Mouse (Mus musculus): ENCODE data around the gene Csgalnact2.

Gene Csgalnact2

DNA sequence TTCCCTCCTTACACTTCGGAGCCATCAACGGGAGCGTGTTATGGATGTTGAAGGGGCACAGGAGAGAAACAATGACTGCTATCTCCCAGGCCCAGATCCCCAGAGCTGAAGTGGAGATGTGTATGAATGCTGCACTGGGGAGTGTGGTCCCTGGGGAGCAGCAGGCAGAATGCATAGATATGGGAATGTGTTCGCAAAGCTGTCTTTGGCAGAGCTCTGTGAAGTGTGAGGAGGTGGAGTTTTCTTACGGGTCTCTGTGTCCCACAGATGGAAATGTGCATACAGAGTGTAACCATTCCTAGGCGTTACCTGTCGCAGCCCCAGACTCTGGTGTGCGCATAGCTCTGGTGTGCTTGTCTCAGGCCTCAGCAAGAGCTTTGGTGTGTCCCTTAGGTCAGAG lies 62.2 kb downstream of the Csgalnact2 start:
- no peak for DNase-seq (ENCODE audit: extremely low spot score, low read depth, low spot score)

DNA sequence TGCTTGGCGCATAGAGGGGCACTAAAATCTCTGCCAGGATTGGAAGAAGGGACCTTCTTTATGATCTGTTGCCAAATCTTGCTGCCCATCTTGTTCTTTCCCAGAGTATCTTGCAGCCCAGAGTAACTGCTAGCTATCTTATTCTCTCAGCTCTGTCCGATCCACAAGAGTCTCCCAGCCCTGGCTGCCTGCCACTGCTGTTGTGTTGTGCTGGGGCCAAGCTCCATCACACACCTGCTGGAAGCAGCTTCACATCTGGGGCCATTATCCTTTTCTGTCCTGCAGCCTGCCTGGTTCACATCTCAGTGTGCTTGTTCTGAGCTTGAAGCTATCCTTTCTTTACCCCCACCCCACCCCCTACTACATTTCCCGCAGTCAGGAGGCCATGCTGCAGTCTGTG lies 62.7 kb downstream of the Csgalnact2 start:
- DNase-seq (ENCODE audit: extremely low spot score, low read depth, low spot score), result no peak

DNA sequence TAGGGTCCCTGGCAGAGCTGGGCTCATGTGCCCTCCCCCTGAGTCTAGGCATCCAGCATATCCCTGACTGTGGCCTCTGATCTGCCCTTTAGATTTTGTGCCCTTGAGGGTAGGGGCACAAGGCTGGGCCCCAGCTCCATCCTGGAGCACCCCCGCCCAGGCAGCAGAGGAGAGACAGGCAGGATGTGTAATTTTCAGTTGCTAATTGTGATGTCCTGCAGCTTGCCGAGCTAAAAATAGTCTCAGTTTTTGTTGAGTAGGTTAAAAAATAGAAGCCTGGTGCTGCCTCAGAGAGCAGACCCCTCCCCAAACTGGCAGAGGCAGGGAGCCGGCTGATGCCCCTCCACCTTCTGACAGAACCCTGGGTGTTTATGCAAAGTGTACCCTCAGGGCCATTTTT lies 64.8 kb downstream of the Csgalnact2 start:
- DNase-seq (ENCODE audit: extremely low spot score, low read depth, low spot score), result no peak

DNA sequence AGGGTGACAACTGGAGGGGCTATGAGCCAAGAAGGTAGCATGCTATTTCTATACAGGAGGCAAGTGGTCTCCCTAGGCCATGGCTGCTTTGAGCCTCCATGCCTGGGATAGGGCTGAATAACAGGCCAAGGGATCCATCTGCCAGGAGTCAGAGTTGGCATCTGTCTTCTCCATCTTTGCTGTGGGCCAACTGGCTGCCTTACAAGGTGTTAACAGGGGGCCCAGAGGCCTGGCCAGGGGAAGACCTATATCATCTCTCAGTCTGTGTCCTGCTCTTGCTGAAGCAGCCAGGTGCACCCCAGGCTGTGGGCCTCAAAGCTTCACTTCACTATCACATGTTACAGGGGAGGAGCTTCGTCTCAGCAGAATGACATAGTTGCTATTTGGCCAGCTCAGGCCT lies 66.8 kb downstream of the Csgalnact2 start:
- DNase-seq (ENCODE audit: extremely low spot score, low read depth, low spot score), result no peak

DNA sequence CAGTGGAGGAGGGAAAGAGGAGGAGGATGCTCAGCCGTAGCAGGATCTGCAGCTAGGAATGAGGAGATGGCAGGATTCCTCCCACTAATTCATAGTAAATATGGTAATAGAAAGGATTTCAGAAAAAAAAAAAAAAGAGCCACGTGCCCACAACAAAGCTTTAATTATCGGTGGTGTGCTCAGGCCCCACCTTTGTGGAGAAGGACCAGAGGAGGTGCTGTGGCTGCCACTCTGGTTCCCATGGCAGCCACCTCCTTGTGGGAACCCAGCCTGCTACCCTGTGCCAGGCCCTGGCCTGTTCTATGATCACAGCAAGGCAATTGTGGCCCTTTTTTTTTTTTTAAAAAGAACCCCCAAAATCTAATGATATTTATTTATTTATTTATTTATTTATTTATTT lies 67.5 kb downstream of the Csgalnact2 start:
- DNase-seq (ENCODE audit: extremely low spot score, low read depth, low spot score), result no peak

DNA sequence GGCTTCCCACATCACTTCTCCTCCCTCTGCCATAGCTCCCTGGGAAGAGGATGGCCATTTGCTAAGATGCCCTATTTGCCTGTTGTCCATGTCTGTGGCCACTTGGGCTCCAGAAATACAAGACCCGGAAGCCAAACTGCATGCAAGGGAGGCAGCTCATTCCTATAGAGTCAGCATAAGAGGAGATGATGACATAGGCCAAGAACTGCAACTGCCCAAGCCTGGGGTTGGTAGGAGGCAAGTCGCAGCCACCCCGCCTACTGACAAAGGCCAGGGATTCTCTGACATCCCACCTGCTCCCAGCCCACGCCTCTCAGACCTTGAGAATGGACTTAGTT lies 68.0 kb downstream of the Csgalnact2 start:
- DNase-seq (ENCODE audit: extremely low spot score, low read depth, low spot score), result no peak

DNA sequence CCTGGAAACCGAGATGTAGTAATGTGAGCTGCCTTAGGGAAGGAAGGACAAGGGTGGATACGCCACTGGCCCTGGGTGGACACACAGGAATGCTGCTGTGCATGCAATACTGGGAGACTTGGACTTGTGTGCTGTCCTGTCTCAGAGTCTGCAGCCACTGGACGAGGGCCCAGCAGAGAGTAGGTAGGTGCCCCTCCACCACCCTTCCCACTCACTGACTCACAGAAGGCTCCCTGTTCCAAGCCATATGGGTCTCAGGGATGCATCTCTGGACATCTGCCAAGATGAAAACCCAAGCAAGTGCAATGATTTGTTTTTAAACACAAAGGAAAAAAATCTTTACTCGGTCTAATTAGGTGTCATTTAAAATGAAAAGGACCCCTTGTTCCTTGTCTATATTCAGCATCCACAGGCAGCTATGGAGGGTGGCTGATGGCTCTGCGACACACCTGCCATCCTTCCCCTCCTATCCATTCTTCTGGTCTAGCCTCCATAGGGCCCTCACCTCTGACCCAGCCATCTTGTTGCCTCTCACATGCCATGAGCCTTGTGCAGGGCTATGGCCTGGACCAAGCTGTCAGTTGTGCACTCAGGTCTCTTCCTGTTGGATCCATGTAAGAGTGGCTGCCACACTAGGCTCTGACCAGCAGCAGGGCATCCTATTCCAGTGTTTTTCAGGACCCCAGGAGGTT lies 68.5 kb downstream of the Csgalnact2 start:
- DNase-seq (ENCODE audit: extremely low spot score, low read depth, low spot score), result no peak

DNA sequence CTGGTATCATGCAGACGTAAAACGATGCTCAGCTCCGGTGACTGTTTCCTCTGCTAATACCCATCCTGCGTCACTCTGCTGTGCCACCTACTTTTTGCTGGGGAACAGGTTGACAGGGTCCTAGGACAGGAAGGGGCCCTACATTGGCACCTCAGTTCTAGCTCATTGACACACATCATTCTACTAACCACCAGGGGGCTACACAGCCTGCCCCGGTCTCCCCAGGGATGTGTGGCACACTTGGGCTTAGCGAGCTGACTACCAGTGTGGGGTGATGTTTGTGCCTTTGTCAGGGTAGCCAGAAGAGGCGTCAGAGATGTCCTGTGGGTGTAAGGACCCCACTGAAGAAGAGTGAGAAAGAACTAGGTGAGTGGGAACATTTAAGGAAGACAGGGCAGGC lies 71.2 kb downstream of the Csgalnact2 start:
- DNase-seq (ENCODE audit: extremely low spot score, low read depth, low spot score), result no peak

DNA sequence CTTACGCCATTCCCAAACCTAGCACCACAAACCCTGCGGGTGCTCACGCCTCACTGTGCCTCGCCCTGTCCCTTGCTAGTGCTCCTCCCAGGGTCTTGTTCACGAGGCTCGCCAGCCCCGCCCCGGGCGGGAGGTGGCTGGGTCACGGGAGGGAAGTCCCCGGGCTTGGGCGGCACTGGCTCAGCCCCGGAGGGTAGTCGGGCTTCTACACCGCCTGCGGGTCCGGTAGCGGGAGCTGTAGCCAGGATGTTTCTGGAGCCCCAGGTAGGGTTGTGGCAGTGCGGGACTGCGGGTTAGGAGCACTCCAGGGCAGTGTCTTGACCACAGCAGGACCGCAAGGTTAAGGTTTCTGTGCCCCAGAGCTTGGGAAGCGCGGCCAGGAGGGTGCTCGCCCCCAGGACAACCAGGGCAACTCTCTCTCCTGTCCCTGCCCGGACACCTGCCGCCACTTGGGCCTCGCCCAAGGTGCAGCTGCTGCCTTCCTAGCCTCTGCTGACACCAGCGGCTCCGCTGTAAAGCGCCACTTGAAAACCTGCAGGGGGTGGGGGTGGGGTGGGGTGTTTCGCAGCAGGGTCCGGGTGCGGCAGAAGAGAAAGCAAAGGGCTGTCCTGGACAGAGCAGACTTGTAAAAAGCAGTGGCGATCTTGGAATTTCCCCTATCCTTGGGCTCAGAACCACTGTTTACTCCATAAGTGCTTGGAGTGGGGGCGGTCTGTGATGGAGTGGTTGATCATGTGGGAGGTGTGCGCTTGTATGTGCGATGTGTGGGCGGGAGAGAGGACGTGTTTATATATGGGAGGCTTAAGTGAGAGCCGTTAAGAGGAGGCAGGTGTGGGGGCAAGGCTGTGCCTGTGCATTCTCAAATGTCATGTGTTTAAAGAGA lies 72.5 kb downstream of the Csgalnact2 start:
- no peak for DNase-seq (ENCODE audit: extremely low spot score, low read depth, low spot score)

DNA sequence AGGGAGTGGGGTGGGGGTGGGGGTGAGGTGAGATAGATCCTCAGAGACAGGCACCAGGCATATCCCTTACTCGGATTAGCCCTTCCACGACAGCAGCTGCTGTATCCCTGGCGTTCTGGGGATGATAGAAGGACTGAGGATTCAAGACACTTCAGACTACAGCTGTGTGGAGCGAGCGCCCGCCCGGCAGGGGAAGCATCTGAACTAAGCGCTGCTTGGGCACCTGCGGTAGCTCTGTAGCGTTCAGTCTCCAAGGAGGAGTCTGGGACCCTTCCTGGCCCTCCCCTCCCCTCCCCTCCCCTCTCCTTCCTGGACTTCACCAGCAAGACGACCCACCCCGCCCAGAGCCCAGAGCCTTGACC lies 73.1 kb downstream of the Csgalnact2 start:
- no peak for DNase-seq (ENCODE audit: extremely low spot score, low read depth, low spot score)

DNA sequence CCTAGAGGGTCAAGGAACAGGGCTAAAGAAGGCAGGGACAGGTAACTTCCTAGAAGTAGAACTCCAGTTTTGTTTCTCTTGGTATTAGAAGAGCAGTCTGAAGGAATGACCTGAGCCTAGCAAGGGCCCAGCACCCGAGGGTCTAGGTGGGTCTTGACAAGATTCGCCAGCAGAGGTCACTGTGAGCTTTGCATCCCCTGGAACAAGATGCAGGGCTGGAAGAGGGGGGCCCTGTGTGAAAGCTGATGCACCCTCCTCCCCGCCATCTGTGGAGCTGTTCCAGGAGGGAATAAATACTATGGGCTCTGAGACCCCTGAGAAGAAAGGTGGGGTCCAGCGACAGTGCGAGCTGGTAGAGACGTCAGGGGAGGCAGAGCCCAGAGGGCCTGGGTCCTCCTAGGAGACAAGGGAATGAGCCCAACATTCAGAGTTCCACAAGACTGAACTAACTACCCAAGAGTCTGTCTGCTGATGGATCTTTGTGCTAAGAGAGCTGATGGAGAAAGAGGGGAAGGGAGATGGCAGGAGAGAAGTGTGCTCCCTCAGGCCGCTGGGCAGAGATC lies 73.9 kb downstream of the Csgalnact2 start:
- DNase-seq (ENCODE audit: extremely low spot score, low read depth, low spot score), result peak; percentile 5

DNA sequence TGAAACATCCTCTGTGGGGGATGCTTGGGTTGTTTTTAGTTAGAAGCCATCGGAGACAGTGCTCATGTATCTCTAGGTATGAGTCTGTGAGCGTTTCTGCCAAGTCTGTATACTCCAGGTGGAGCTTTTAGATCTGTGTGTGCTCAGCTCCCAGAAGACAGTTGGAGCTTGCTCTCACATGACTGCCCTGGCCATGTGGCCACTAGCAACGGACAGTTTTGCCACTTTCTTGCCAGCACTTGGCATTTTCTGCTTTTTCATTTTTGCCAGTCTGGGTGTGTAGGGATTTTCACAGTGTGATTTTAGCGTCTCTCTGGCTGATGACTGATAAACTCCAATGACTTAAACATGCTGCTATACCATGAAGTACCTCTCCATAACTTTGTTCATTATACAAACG lies 75.7 kb downstream of the Csgalnact2 start:
- no peak for DNase-seq (ENCODE audit: extremely low spot score, low read depth, low spot score)

DNA sequence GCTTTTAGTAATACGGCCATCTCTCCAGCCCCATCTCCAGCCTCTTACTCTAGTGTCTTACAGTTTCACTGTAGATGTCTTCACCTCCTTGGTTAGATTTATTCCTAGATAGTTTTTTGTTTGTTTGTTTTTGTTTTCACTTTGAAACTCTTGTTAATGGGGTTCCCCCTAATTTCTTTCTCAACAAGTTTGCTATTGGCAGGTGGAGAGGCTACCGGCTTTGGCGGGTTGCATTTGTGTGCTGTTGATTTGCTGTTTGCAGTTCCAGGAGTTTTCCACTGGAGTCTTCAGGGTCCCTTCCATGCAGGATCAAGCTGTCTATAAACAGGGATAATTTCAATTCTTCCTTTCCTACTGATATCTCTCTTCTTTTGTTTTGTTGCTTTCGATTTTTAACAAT lies 77.7 kb downstream of the Csgalnact2 start:
- no peak for DNase-seq (ENCODE audit: extremely low spot score, low read depth, low spot score)
